Mouse (Mus musculus) heart, postnatal 36 days (tissue): ENCODE results near the gene Slc16a12. TPM values are rescaled to one million over a fixed set of nuclear protein-coding genes. Genes with fewer than 3 reads are reported as not detected.

ENCODE experiments used
- DNase-seq, 2 experiments: peaks; one replicate each; pipeline ENCODE4 v3.0.0; 2021 to 2022
- intact Hi-C: fragments of 180-260 bp; cut with DNase I; formaldehyde crosslinking; loops from one replicate; pipeline ENCODE4 v1.15.1; 2025
- total RNA-seq, 2 experiments: library from RNA; stranded (reverse); gene quantifications; 2 replicates each; pipeline ENCODE4 v1.2.3; 2021

The Slc16a12 gene
- total RNA-seq, 2 experiments from 2014 or later: 1.7 to 1.9 TPM

- intact Hi-C loops: no loop called here
- no peak for DNase-seq
Measured at GRCm38 (mm10) chr19:34731356-34731755, 15.7 kb downstream of the Slc16a12 start.

DNA sequence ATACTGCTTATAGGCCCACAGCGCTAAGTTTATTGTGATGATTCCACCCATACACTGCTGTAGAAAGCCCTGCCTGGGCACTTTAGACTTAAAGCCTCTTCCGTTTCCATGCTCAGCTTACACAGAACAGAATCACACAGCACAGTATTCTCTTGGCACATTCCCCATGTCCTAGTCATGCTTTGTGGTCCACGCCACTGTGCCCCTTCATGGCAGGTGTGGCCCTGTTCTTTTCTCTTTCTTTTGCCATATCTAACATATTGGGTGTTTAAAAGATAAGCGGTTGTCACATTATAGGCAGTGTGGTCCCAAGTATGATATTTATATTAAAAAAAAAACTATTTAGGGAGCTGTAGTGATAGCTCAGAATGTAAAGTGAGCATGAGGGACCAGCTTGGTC, 16.5 kb downstream of the Slc16a12 start:
- intact Hi-C loops: no loop called here
- no peak for DNase-seq

- intact Hi-C loops: no loop called here
- DNase-seq: no peak
Measured at GRCm38 (mm10) chr19:34729505-34729904, 17.6 kb downstream of the Slc16a12 start.

DNA sequence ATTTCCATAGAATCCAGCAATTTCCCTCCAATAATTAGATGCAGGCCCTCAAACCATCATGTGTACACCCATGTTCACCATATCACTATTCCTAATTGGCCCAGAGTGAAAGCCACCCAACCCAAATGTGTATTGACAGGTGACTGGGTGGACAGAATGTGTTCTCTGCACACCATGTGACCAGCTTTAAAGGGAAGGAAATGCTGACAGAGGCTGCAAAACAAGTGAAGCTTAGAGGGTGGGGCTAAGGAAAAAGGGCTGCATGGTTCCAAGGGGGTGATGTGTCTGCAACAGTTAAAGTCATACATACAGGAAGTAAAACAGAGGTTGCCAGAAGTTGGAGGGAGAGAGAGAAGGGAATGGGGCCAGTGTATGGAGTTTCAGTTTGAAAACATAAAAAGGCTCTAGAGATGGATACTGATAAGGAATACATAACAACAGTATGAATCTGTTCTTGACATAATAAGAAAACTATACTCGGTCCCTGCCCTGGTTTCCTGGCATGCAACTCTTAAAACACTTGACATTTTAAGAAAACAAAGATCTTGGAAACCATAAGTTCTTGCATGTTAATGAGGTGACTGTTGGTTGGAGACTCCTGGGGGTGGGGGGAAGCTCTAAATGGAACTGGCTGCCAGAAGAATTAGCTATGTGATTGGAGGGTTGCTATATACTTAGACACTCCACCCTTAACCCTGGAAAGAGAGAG, 20.7 kb downstream of the Slc16a12 start:
- DNase-seq: no peak
- intact Hi-C loops: no loop called here

DNA sequence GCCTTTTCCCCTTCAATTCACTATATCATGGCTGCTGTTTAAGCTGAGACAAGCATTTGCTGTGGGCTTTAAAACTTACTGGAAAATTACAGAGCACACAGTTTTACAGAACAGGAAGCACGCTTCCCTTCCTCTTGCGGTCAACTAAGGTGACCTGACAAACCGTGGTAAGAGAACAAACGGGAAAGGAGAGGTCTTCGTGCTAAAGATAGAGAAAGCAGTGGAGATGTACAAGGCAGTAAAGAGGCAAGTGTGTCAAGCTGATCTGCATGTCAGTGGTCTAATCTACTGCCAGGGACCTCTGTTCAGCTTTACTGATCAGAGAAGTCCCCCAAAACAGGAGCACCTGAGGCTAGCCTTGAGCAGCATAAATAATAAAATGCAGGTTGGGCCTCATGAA, 21.7 kb downstream of the Slc16a12 start:
- intact Hi-C loops: no loop called here
- DNase-seq: no peak

GRCm38 (mm10) chr19:34724598-34724997, 22.5 kb downstream of the Slc16a12 start:
- intact Hi-C loops: no loop called here
- DNase-seq: no peak

- intact Hi-C loops: no loop called here
- DNase-seq: no peak
Measured at GRCm38 (mm10) chr19:34722541-34722940, 24.5 kb downstream of the Slc16a12 start.

- no peak for DNase-seq
- intact Hi-C loops: no loop called here
Measured at GRCm38 (mm10) chr19:34720130-34720529, 27.0 kb downstream of the Slc16a12 start.

GRCm38 (mm10) chr19:34718963-34719362, 28.1 kb downstream of the Slc16a12 start:
- intact Hi-C loops: no loop called here
- no peak for DNase-seq

- DNase-seq: no peak
- intact Hi-C loops: no loop called here
Measured at GRCm38 (mm10) chr19:34718478-34718877, 28.6 kb downstream of the Slc16a12 start.

- no peak for DNase-seq
- intact Hi-C loops: no loop called here
Measured at GRCm38 (mm10) chr19:34715895-34716294, 31.2 kb downstream of the Slc16a12 start.

- intact Hi-C loops: no loop called here
- DNase-seq: no peak
Measured at GRCm38 (mm10) chr19:34714250-34714666, 32.8 kb downstream of the Slc16a12 start.

GRCm38 (mm10) chr19:34712050-34712449, 35.0 kb downstream of the Slc16a12 start:
- no peak for DNase-seq
- intact Hi-C loops: no loop called here

- intact Hi-C loops: no loop called here
- DNase-seq: no peak
Measured at GRCm38 (mm10) chr19:34708221-34708620, 38.9 kb downstream of the Slc16a12 start.

DNA sequence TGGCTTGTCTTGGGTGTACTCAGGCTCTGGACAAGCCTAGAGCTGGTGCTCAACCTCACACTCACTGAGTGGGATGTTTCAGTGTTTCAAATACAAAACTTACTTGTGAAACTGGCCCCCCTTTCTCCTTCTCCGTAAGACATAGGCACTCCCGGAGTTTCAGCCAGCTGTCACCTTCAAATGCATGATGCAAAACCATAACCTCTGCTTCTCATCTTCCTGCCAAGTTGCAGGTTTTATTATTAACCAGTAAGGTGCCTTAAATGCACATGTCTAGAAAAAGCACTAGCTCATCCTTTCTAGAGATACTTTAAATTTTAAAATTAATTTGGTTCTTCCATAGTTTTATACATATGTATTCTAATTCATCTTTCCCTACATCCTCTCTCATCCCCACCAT, 39.5 kb downstream of the Slc16a12 start:
- no peak for DNase-seq
- intact Hi-C loops: no loop called here

DNA sequence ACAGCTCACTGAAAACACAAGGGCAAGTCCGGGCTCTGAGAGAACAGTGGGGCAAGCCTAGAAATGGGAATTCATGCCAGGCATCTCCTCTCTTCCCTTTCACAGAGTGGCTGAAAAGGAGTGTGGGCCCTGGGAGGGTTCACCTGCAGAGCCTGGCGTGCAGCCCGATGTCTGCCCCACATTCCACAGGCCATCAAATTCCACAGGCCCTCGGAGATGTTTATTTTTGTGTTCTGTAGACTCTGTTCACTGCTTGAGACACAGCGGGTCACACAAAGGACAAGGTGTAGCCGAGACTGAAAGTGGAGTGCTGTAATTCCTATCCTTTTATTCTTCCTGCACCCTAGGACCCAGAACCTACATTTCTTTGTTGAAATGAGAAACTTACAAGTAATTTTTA, 40.8 kb downstream of the Slc16a12 start:
- DNase-seq: no peak
- intact Hi-C loops: no loop called here

DNA sequence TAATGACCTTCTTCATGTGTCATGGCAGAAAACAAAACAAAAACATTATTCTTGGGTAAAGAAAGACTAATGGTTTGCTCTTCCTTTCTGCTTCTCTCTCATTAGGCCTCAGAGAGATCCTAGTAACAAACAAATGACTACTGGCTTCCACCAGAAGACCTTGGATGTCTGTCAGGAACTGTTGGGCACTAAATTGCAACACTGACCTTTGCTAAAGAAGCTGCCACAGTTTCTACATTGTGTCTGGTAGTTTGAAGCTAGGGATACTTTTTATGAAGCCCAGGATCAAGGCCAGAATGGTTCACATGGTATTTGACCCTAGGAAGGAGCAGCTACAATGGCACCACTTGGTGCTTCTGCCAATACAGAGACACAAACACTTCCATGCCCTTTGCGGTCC, 41.9 kb downstream of the Slc16a12 start:
- no peak for DNase-seq
- intact Hi-C loops: no loop called here

- intact Hi-C loops: no loop called here
- DNase-seq: no peak
Measured at GRCm38 (mm10) chr19:34699300-34699699, 47.8 kb downstream of the Slc16a12 start.

DNA sequence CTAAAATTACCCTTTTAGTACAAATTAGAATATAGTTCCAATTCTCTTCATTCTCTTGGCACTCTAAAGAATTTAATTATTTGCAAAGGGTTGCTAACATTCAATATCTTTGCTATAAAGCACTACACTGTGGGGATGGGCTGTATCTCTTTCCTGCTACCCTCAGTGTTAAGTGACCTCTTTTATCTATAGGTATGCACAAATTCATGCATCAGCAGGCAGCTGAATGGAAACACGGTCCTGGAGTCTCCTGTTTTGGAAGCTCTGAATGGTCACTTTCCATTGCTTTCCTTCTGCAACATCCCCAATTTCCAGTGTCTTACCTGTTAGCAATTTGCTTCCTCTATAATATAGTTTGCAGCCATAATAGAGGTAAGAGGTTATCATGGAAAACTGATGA, 48.2 kb downstream of the Slc16a12 start:
- DNase-seq: no peak
- intact Hi-C loops: no loop called here

GRCm38 (mm10) chr19:34698432-34698831, 48.7 kb downstream of the Slc16a12 start:
- no peak for DNase-seq
- intact Hi-C loops: no loop called here

- intact Hi-C loops: no loop called here
- DNase-seq: no peak
Measured at GRCm38 (mm10) chr19:34697461-34697860, 49.6 kb downstream of the Slc16a12 start.

- no peak for DNase-seq
- intact Hi-C loops: no loop called here
Measured at GRCm38 (mm10) chr19:34696352-34696986, 50.6 kb downstream of the Slc16a12 start.
